Mouse (Mus musculus): Measurements from ENCODE around the gene Plpp7. TPM values are rescaled to one million over a fixed set of nuclear protein-coding genes. Genes with fewer than 3 reads are reported as not detected.

Plpp7 gene
- polyA plus RNA-seq, 1 experiment from 2014 or later = 2.6 TPM

- TF ChIP-seq EP300 (optimal IDR thresholded peaks at IDR 0.05) = no peak
- TF ChIP-seq CTCF (IDR thresholded peaks at IDR 0.05; ENCODE audit: low read depth) = no peak
- Histone ChIP-seq H3K27me3 (ENCODE audit: control insufficient read depth, insufficient read depth, low read length) (peaks cover 8% of the 10 kb centered on the region; the same call in 1 of the 2 replicates), H3K27ac (replicated peaks) (no peak overlapping the region), H3K9me3 (ENCODE audit: control insufficient read depth, low read length) (no peaks in the 10 kb centered on the region), H3K4me3 (ENCODE audit: low read depth, low read length) (peak overlapping the region; percentile 55; the same call in 1 of the 2 replicates), H3K4me2 (replicated peaks; ENCODE audit: low read depth) (peak overlapping the region; percentile 97), H3K4me1 (replicated peaks; ENCODE audit: control insufficient read depth, insufficient read depth) (peaks cover 2% of the 10 kb centered on the region; the same call in 1 of the 2 replicates), H3K36me3 (ENCODE audit: control insufficient read depth, insufficient read depth, low read length) (no peaks in the 10 kb centered on the region), H3K9ac (ENCODE audit: low read length) (no peak overlapping the region)
- no peak for DNase-seq (ENCODE audit: low spot score)
- 49% methylated on average over 2 of the region's 2 CpGs for WGBS
- no peak for ATAC-seq (ENCODE audit: low FRiP score, low TSS enrichment)
Observed at GRCm38 (mm10) chr2:32082229-32082628, 13.1 kb upstream of the Plpp7 start.

- DNase-seq (ENCODE audit: low spot score) (peak; percentile 57), ATAC-seq (ENCODE audit: low FRiP score, low TSS enrichment) (peak; percentile 38)
- peak overlapping the region; percentile 55 for H3K4me3 ChIP-seq (ENCODE audit: low read depth, low read length)
- peaks cover 2% of the 10 kb centered on the region; the same call in 1 of the 2 replicates for H3K4me1 ChIP-seq (replicated peaks; ENCODE audit: control insufficient read depth, insufficient read depth)
- under 1% methylated on average over 78 of the region's 91 CpGs for WGBS
- H3K9me3 ChIP-seq (ENCODE audit: control insufficient read depth, low read length) = no peaks in the 10 kb centered on the region
- H3K27ac ChIP-seq (replicated peaks) = 0 out of 2 replicates have a peak overlapping the region, but pooled peaks have one; percentile 1
- peaks cover 8% of the 10 kb centered on the region; the same call in 1 of the 2 replicates for H3K27me3 ChIP-seq (ENCODE audit: control insufficient read depth, insufficient read depth, low read length)
- peak overlapping the region; percentile 97 for H3K4me2 ChIP-seq (replicated peaks; ENCODE audit: low read depth)
- H3K9ac ChIP-seq (ENCODE audit: low read length) = peak overlapping the region; percentile 50
- TF ChIP-seq EP300 (optimal IDR thresholded peaks at IDR 0.05) = no peak
- peak; percentile 15; the same call in 1 of the 2 replicates for TF ChIP-seq CTCF (IDR thresholded peaks at IDR 0.05; ENCODE audit: low read depth)
- H3K36me3 ChIP-seq (ENCODE audit: control insufficient read depth, insufficient read depth, low read length) = no peaks in the 10 kb centered on the region
Observed at GRCm38 (mm10) chr2:32083159-32084011, 11.9 kb upstream of the Plpp7 start.

DNA sequence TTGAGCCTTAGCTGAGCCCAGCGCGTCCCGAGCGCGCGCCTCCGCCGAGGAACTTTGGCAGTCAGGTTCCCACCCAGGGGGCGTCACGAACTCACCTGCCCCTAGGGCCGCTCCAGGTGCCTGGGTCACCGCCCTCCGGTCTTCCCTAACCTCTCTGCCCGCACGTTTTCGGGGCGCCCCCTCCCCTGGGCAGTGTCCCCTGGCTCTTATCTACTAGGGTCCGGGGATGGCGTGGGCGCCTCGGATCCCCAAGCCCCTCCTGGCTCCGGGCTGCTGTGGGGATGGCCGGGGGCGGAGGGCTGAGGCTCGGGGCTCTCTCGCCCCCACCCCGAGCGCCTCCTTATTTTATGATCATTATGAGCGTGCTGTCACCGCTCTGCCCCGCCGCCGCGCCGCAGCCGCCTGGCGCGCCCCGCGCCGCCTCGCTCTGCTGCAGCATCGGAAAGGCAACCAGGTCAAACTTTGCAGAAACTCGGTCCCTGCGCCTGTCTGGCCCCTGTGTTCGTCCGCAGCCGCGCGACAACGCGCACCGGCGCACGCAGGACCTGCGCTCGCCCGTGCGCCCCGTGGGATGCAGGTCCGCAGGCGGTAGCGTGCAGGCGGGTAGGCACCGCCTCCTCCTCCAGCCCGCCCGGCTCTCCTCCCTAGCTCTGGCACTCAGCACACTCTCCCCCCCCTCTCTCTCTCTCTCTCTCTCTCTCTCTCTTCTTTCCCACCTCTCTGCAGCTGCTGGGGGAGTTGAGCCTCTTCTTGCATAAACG is 11.0 kb upstream of the Plpp7 start, which contains the start of gene Fam78a:
Gene Fam78a, minus strand, starts transcription at position 747 of the 761 bp plus-strand sequence.
- peak within 1 kb of the TSS; percentile 97 for H3K4me2 ChIP-seq (replicated peaks; ENCODE audit: low read depth)
- peak; percentile 30; the same call in 1 of the 2 replicates for ATAC-seq (ENCODE audit: low FRiP score, low TSS enrichment)
- H3K27ac ChIP-seq (replicated peaks) = no peak within 1 kb of the TSS
- DNase-seq (ENCODE audit: low spot score) = peak; percentile 21
- WGBS = under 1% methylated on average over 64 of the region's 68 CpGs
- peaks cover 11% of the 10 kb centered on the region; the same call in 1 of the 2 replicates for H3K27me3 ChIP-seq (ENCODE audit: control insufficient read depth, insufficient read depth, low read length)
- no peaks in the 10 kb centered on the region for H3K9me3 ChIP-seq (ENCODE audit: control insufficient read depth, low read length)
- no peak for TF ChIP-seq CTCF (IDR thresholded peaks at IDR 0.05; ENCODE audit: low read depth)
- TF ChIP-seq EP300 (optimal IDR thresholded peaks at IDR 0.05) = no peak
- no peaks in the 10 kb centered on the region for H3K36me3 ChIP-seq (ENCODE audit: control insufficient read depth, insufficient read depth, low read length)
- H3K4me3 ChIP-seq (ENCODE audit: low read depth, low read length) = peak within 1 kb of the TSS; percentile 55
- H3K4me1 ChIP-seq (replicated peaks; ENCODE audit: control insufficient read depth, insufficient read depth) = peaks cover 2% of the 10 kb centered on the region; the same call in 1 of the 2 replicates
- peak within 1 kb of the TSS; percentile 50 for H3K9ac ChIP-seq (ENCODE audit: low read length)

- H3K36me3 ChIP-seq (ENCODE audit: control insufficient read depth, insufficient read depth, low read length) = no peaks in the 10 kb centered on the region
- no peak for ATAC-seq (ENCODE audit: low FRiP score, low TSS enrichment)
- no peak overlapping the region for H3K27ac ChIP-seq (replicated peaks)
- H3K27me3 ChIP-seq (ENCODE audit: control insufficient read depth, insufficient read depth, low read length) = peaks cover 11% of the 10 kb centered on the region; the same call in 1 of the 2 replicates
- H3K9ac ChIP-seq (ENCODE audit: low read length) = no peak overlapping the region
- peaks cover 2% of the 10 kb centered on the region; the same call in 1 of the 2 replicates for H3K4me1 ChIP-seq (replicated peaks; ENCODE audit: control insufficient read depth, insufficient read depth)
- peak overlapping the region; percentile 55 for H3K4me3 ChIP-seq (ENCODE audit: low read depth, low read length)
- peak overlapping the region; percentile 97 for H3K4me2 ChIP-seq (replicated peaks; ENCODE audit: low read depth)
- TF ChIP-seq EP300 (optimal IDR thresholded peaks at IDR 0.05) = no peak
- TF ChIP-seq CTCF (IDR thresholded peaks at IDR 0.05; ENCODE audit: low read depth) = no peak
- 35% methylated on average over 2 of the region's 2 CpGs for WGBS
- no peak for DNase-seq (ENCODE audit: low spot score)
- no peaks in the 10 kb centered on the region for H3K9me3 ChIP-seq (ENCODE audit: control insufficient read depth, low read length)
Observed at GRCm38 (mm10) chr2:32084872-32085199, 10.5 kb upstream of the Plpp7 start.

DNA sequence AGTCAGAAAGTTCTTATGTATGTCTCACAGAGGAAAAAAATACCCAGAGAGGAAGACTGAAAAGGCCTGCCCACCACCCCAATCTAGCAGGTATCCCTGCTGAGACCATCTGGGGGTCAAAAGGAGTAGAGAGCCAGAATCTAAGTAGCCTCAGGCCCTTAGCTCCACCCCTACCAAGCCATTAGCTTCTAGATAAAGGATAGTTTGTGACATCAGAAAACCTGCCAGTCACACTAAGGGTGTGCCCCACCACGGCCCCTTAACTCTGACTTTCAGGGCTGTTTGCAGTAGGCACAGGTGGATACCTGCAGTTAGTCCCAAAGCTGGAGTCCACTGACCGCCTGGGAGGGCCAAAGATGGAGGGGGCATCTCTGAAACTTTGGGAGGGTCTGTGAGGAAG is 10.1 kb upstream of the Plpp7 start:
- ATAC-seq (ENCODE audit: low FRiP score, low TSS enrichment) (no peak), DNase-seq (ENCODE audit: low spot score) (no peak)
- Histone ChIP-seq H3K27me3 (ENCODE audit: control insufficient read depth, insufficient read depth, low read length) (peaks cover 11% of the 10 kb centered on the region; the same call in 1 of the 2 replicates), H3K4me3 (ENCODE audit: low read depth, low read length) (no peak overlapping the region), H3K36me3 (ENCODE audit: control insufficient read depth, insufficient read depth, low read length) (no peaks in the 10 kb centered on the region), H3K9me3 (ENCODE audit: control insufficient read depth, low read length) (no peaks in the 10 kb centered on the region), H3K4me2 (replicated peaks; ENCODE audit: low read depth) (no peak overlapping the region), H3K9ac (ENCODE audit: low read length) (no peak overlapping the region), H3K4me1 (replicated peaks; ENCODE audit: control insufficient read depth, insufficient read depth) (peaks cover 2% of the 10 kb centered on the region; the same call in 1 of the 2 replicates), H3K27ac (replicated peaks) (no peak overlapping the region)
- WGBS = 53% methylated on average over 2 of the region's 2 CpGs
- TF ChIP-seq EP300 (optimal IDR thresholded peaks at IDR 0.05) = no peak
- no peak for TF ChIP-seq CTCF (IDR thresholded peaks at IDR 0.05; ENCODE audit: low read depth)

All from stomach, postnatal 0 days (tissue).